Mouse (Mus musculus): ENCODE results near the gene Kif16b.

- TF ChIP-seq POLR2A (IDR thresholded peaks at IDR 0.05; ENCODE audit: insufficient read depth, low read depth, low read length) (no peak), CTCF (IDR thresholded peaks at IDR 0.05; ENCODE audit: insufficient read depth, low read depth, low read length) (no peak)
Observed at GRCm38 (mm10) chr2:142900120-142900861, 1.0 kb downstream of the Kif16b start.

Data from olfactory bulb, adult 2 months (tissue).